Mouse (Mus musculus): ENCODE data around the gene Tmprss12. TPM values are rescaled to one million over a fixed set of nuclear protein-coding genes. Genes with fewer than 3 reads are reported as not detected.
A peak's percentile ranks its signal among the peaks of the same experiment; 100 is the strongest.
"Not testable (repeated sequence)": the region's sequence is repeated elsewhere in the genome, so short reads cannot be mapped to it uniquely, and the experiment has no call there.

Tmprss12 gene
- polyA plus RNA-seq, 1 experiment from 2014 or later: not detected

DNA sequence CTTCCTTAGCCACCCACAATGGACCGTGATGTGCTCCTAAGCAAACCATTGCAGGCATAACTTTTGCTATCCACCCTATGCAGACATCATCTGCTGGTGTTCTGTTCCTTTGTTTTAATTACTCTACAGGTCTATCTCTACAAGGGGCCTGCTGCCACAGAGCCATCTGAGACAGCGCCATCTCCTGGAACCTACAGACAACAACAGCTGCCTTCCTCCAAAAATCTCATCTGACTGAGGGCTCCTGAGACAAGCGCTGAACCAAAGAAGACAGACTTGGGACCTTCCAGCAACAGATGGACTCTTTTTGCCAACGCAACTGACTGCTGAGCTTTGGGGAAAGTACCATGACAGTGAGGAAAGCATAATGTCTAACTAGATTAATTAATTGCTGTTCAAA is 47.5 kb downstream of the Tmprss12 start:
- H3K9me3 ChIP-seq (ENCODE audit: control insufficient read depth, low read length); H3K4me1 ChIP-seq (ENCODE audit: control insufficient read depth, insufficient read depth, low read length); H3K27me3 ChIP-seq (ENCODE audit: control insufficient read depth, insufficient read depth, low read length); H3K9ac ChIP-seq (replicated peaks; ENCODE audit: low read length); H3K36me3 ChIP-seq (ENCODE audit: control insufficient read depth, insufficient read depth, low read length); DNase-seq; H3K27ac ChIP-seq (replicated peaks; ENCODE audit: low read depth, low read length); H3K4me2 ChIP-seq (ENCODE audit: low read length); ATAC-seq (ENCODE audit: low FRiP score, low TSS enrichment); H3K4me3 ChIP-seq (replicated peaks; ENCODE audit: low read depth, low read length): not testable (repeated sequence)
- WGBS: 61% methylated on average over 3 of the region's 4 CpGs

GRCm38 (mm10) chr15:100329336-100329735 is 48.7 kb downstream of the Tmprss12 start:
- H3K27ac ChIP-seq (replicated peaks; ENCODE audit: low read depth, low read length): not testable (repeated sequence)
- WGBS: 54% methylated on average over 10 of the region's 10 CpGs

GRCm38 (mm10) chr15:100330739-100331138 is 50.1 kb downstream of the Tmprss12 start:
- ATAC-seq (ENCODE audit: low FRiP score, low TSS enrichment): no peak
- H3K4me1 ChIP-seq (ENCODE audit: control insufficient read depth, insufficient read depth, low read length): no peaks in the 10 kb centered on the region
- H3K9ac ChIP-seq (replicated peaks; ENCODE audit: low read length): no peak overlapping the region
- no peak overlapping the region for H3K4me2 ChIP-seq (ENCODE audit: low read length)
- no peak for DNase-seq
- 90% methylated on average over 7 of the region's 7 CpGs for WGBS
- no peak overlapping the region for H3K27ac ChIP-seq (replicated peaks; ENCODE audit: low read depth, low read length)
- no peaks in the 10 kb centered on the region for H3K27me3 ChIP-seq (ENCODE audit: control insufficient read depth, insufficient read depth, low read length)
- H3K4me3 ChIP-seq (replicated peaks; ENCODE audit: low read depth, low read length): no peak overlapping the region
- H3K9me3 ChIP-seq (ENCODE audit: control insufficient read depth, low read length): no peaks in the 10 kb centered on the region
- H3K36me3 ChIP-seq (ENCODE audit: control insufficient read depth, insufficient read depth, low read length): no peaks in the 10 kb centered on the region

More at GRCm38 (mm10) chr15:100329336-100329735, 48.7 kb downstream of the Tmprss12 start:
- not testable (repeated sequence) for H3K4me1 ChIP-seq (ENCODE audit: control insufficient read depth, insufficient read depth, low read length); ATAC-seq (ENCODE audit: low FRiP score, low TSS enrichment); H3K27me3 ChIP-seq (ENCODE audit: control insufficient read depth, insufficient read depth, low read length); H3K9me3 ChIP-seq (ENCODE audit: control insufficient read depth, low read length); H3K4me2 ChIP-seq (ENCODE audit: low read length); H3K4me3 ChIP-seq (replicated peaks; ENCODE audit: low read depth, low read length); H3K36me3 ChIP-seq (ENCODE audit: control insufficient read depth, insufficient read depth, low read length); H3K9ac ChIP-seq (replicated peaks; ENCODE audit: low read length); DNase-seq

- ATAC-seq (ENCODE audit: low FRiP score, low TSS enrichment); H3K4me2 ChIP-seq (ENCODE audit: low read length); H3K27me3 ChIP-seq (ENCODE audit: control insufficient read depth, insufficient read depth, low read length); H3K36me3 ChIP-seq (ENCODE audit: control insufficient read depth, insufficient read depth, low read length); DNase-seq; H3K27ac ChIP-seq (replicated peaks; ENCODE audit: low read depth, low read length); H3K4me3 ChIP-seq (replicated peaks; ENCODE audit: low read depth, low read length); H3K9ac ChIP-seq (replicated peaks; ENCODE audit: low read length); H3K4me1 ChIP-seq (ENCODE audit: control insufficient read depth, insufficient read depth, low read length); H3K9me3 ChIP-seq (ENCODE audit: control insufficient read depth, low read length): not testable (repeated sequence)
- WGBS: 39% methylated on average over 2 of the region's 10 CpGs
These were observed 51.7 kb downstream of the Tmprss12 start for GRCm38 (mm10) chr15:100332077-100332961.

DNA sequence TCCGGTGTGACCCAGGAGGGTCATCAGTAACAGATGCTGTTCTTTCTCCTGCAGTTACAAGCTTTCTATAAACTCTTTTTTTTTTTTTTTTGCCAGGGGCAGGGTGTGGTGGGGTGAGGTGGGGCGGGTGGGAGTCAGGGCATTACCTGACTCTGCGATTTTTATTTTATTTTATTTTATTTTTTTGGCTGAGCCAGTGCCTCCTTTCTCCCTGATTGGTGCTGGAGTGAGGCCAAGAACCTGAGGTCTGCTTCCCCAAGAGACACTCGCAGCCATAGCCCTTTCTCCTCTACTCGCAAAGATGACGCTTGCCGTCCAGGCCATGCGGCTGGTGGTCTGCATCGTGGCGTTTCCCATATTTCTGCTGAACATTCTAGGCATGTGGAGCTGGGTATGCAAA is 54.0 kb downstream of the Tmprss12 start, which contains the start of gene Mettl7a3:
Gene Mettl7a3 (plus strand): TSS at position 301 of the 400 bp plus-strand sequence.
- H3K4me3 ChIP-seq (replicated peaks; ENCODE audit: low read depth, low read length): no peak within 1 kb of the TSS
- H3K27me3 ChIP-seq (ENCODE audit: control insufficient read depth, insufficient read depth, low read length): no peaks in the 10 kb centered on the region
- no peak within 1 kb of the TSS for H3K27ac ChIP-seq (replicated peaks; ENCODE audit: low read depth, low read length)
- WGBS: 83% methylated on average over 10 of the region's 10 CpGs
- H3K4me2 ChIP-seq (ENCODE audit: low read length): no peak within 1 kb of the TSS
- no peaks in the 10 kb centered on the region for H3K4me1 ChIP-seq (ENCODE audit: control insufficient read depth, insufficient read depth, low read length)
- H3K36me3 ChIP-seq (ENCODE audit: control insufficient read depth, insufficient read depth, low read length): no peaks in the 10 kb centered on the region
- DNase-seq (peak; percentile 9), ATAC-seq (ENCODE audit: low FRiP score, low TSS enrichment) (no peak)
- H3K9ac ChIP-seq (replicated peaks; ENCODE audit: low read length): no peak within 1 kb of the TSS
- H3K9me3 ChIP-seq (ENCODE audit: control insufficient read depth, low read length): no peaks in the 10 kb centered on the region

GRCm38 (mm10) chr15:100337328-100337727 is 56.7 kb downstream of the Tmprss12 start:
- ATAC-seq (ENCODE audit: low FRiP score, low TSS enrichment): not testable (repeated sequence)

DNA sequence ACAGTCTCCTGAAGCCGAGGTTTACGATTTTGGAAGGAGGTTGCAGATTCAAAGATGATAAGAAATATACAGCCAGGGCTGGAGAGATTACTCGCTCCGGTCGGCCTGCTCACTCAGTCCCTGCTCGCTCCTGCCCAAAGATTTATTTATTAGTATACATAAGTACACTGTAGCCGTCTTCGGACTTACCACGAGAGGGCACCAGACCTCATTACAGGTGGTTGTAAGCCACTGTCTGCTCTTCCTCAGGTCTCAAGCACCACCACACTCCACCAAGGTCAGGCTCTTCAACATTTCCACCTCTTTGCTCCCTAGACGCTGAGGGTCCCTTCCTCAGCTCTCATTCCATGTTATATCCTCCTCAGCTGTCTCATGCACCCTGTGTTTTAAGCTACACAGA is 57.2 kb downstream of the Tmprss12 start:
- peak; percentile 61 for DNase-seq
- WGBS: 27% methylated on average over 8 of the region's 10 CpGs
- not testable (repeated sequence) for H3K4me1 ChIP-seq (ENCODE audit: control insufficient read depth, insufficient read depth, low read length); H3K36me3 ChIP-seq (ENCODE audit: control insufficient read depth, insufficient read depth, low read length); H3K9ac ChIP-seq (replicated peaks; ENCODE audit: low read length); ATAC-seq (ENCODE audit: low FRiP score, low TSS enrichment); H3K27me3 ChIP-seq (ENCODE audit: control insufficient read depth, insufficient read depth, low read length); H3K27ac ChIP-seq (replicated peaks; ENCODE audit: low read depth, low read length); H3K4me2 ChIP-seq (ENCODE audit: low read length); H3K9me3 ChIP-seq (ENCODE audit: control insufficient read depth, low read length); H3K4me3 ChIP-seq (replicated peaks; ENCODE audit: low read depth, low read length)

More at GRCm38 (mm10) chr15:100337328-100337727, 56.7 kb downstream of the Tmprss12 start:
- not testable (repeated sequence) for H3K9ac ChIP-seq (replicated peaks; ENCODE audit: low read length); H3K9me3 ChIP-seq (ENCODE audit: control insufficient read depth, low read length); H3K27me3 ChIP-seq (ENCODE audit: control insufficient read depth, insufficient read depth, low read length); H3K4me3 ChIP-seq (replicated peaks; ENCODE audit: low read depth, low read length); H3K27ac ChIP-seq (replicated peaks; ENCODE audit: low read depth, low read length); H3K4me2 ChIP-seq (ENCODE audit: low read length); H3K36me3 ChIP-seq (ENCODE audit: control insufficient read depth, insufficient read depth, low read length); DNase-seq; H3K4me1 ChIP-seq (ENCODE audit: control insufficient read depth, insufficient read depth, low read length)

DNA sequence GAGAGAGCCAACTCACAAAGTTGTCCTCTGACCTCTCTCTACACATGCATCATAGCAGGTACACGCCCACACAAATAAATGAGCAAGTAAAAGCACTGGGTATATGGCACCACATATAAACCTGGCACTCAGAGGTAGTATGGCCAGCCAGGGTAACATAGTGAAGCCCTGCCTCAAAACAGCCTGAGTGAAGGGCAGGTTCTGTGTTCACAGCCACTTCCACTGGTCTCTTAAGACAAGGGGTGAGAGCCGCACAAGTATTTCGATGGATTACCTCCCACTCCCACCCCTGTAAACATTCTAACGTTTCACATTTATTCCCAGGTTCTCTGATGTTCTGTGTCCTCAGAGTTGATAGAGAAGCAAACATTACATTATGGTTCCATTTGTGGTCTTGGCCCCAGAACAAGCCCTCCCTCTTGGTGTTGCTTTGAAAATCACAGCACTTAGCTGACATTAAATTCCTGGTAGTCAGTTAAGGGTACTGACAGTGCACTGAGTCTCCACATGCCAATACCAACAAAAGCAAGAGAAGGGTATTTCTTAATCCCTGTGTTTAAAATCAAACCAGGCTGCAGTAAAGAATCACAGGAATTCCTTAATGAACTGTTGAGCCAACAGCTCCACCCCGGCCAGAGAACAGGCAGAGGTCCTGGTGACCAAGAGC is 60.8 kb downstream of the Tmprss12 start:
- not testable (repeated sequence) for H3K9ac ChIP-seq (replicated peaks; ENCODE audit: low read length); H3K9me3 ChIP-seq (ENCODE audit: control insufficient read depth, low read length); H3K27me3 ChIP-seq (ENCODE audit: control insufficient read depth, insufficient read depth, low read length); H3K36me3 ChIP-seq (ENCODE audit: control insufficient read depth, insufficient read depth, low read length); H3K4me2 ChIP-seq (ENCODE audit: low read length); ATAC-seq (ENCODE audit: low FRiP score, low TSS enrichment); H3K4me1 ChIP-seq (ENCODE audit: control insufficient read depth, insufficient read depth, low read length); H3K27ac ChIP-seq (replicated peaks; ENCODE audit: low read depth, low read length); H3K4me3 ChIP-seq (replicated peaks; ENCODE audit: low read depth, low read length); DNase-seq
- WGBS: 76% methylated on average over 4 of the region's 5 CpGs
